Mouse (Mus musculus): ENCODE measurements around the gene Srek1. TPM values are rescaled to one million over a fixed set of nuclear protein-coding genes. Genes with fewer than 3 reads are reported as not detected.

The Srek1 gene
- 38.4 TPM for polyA plus RNA-seq (2015; fragmentation: Illumina TruSeq; extraction: RNeasy Lipid Tissue Mini Kit (QIAGEN cat#74804); ENCODE audit: low read depth, low replicate concordance)

GRCm38 (mm10) chr13:103774119-103774757 lies at the start of gene Srek1:
Gene Srek1 (minus strand): TSS chr13:103774608.

Other genes starting within 250 kb of the Srek1 start
- 44.7 TPM for gene Erbin, start 145.9 kb upstream of the Srek1 start, polyA plus RNA-seq (2015; fragmentation: Illumina TruSeq; extraction: RNeasy Lipid Tissue Mini Kit (QIAGEN cat#74804); ENCODE audit: low read depth, low replicate concordance)